Mouse (Mus musculus) ovary, adult 18-20 months (tissue): ENCODE data around the gene Asb18.

Experiments
- DNase-seq: peaks from one replicate; pipeline ENCODE4 v3.0.0; 2022; ENCODE audit warnings: low spot score, mixed read lengths

Gene Asb18

DNA sequence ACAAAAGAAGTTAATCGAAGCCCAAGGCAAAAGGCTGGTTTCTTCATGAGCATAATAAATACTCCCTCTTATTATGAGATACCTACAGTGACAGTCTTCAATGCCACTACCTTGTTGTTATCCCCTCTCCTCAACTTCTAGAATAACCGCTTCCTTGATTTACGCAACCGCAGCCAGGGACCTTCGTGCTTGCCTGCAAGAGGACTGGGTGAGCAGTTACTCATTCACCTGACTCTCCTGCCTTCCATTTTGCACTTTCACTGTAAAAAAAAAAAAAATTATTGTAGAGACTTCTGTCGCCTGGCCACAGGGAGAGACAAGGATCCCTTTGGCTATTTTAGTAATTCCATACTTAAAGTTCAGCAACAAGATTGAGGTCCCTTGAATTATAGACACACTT is 81.4 kb downstream of the Asb18 start:
- no peak for DNase-seq

- no peak for DNase-seq
Measured at GRCm38 (mm10) chr1:89932616-89933015, 81.8 kb downstream of the Asb18 start.

GRCm38 (mm10) chr1:89932021-89932423 is 82.4 kb downstream of the Asb18 start:
- DNase-seq, result no peak

DNA sequence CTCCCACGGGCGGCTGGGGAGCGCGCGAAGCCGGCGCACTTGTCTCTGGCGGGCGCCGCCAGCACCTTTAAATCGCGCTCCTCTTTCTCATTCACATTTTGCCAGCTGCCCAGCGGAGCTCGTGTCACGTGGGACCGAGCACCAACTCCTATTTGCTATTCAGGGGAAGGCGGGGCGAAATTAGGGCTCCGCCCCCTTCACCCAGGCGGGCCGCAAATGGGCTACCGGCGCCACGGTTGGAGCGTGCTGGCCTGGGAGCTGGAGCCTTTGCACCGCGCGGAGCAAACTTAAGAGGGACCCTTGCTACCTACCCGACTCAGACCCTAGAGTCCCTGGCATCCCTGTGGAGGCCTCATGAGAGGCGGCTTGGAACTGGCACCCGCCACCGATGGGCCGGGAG is 83.3 kb downstream of the Asb18 start, which contains the start of gene Gbx2:
Gene Gbx2, minus strand, starts transcription at position 60 of the 400 bp plus-strand sequence.
- DNase-seq, result no peak

DNA sequence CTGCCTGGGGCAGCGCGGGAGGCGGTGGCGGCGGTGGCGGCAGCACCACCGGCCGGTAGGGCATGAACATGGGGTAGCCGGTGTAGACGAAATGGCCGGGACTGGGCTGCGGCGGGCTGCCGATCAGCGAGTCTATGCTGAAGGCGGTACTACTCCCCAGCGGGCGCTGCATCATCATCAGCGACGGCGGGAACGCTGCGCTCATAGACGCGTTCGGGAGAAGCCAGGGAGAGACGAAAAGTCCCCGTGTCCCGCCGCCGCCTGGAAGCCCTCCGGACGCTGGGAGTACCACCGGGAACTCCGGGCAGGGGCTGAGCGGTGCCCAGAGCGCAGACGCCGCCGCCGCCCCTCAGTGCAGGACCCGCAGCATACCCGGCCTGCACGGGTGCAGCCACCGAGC is 83.9 kb downstream of the Asb18 start:
- no peak for DNase-seq

GRCm38 (mm10) chr1:89929721-89930505 is 84.6 kb downstream of the Asb18 start:
- no peak for DNase-seq

DNA sequence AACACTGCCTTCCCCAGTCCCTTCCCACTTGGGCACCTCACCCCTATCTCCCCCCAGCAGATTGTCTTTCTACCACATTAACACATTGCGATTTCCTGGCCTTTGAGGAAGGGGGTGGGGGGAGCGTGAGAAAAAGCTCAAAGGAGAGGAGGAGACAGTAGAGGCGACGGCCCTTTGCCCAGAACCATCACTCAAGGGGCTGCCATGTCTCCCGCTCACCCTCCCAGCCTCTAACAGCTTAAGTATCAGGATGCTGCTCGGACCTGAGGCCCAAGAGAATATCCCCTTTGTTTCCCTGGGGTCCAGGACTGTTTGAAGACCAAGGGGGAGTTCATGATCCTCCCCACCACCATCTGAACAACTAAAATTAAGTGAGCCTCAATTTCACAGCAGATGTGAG is 85.3 kb downstream of the Asb18 start:
- no peak for DNase-seq

DNA sequence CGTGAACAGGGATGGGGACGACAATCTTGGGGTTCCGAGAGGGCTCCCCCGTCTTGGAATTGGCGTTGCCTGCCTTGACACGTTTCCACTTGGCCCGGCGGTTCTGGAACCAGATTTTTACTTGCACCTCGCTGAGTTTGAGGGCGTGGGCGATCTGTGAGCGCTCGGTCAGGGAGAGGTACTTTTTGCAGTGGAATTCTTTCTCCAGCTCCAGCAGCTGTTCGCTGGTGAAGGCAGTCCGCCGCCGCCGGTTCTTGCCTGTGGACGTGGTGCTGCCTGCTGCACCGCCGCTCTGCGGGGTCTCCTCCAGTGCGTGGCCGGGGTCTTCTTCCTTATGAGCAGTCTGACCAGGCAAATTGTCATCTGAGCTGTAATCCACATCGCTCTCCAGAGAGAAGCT is 85.8 kb downstream of the Asb18 start:
- no peak for DNase-seq

GRCm38 (mm10) chr1:89927061-89927661 is 87.3 kb downstream of the Asb18 start:
- DNase-seq, result no peak

DNA sequence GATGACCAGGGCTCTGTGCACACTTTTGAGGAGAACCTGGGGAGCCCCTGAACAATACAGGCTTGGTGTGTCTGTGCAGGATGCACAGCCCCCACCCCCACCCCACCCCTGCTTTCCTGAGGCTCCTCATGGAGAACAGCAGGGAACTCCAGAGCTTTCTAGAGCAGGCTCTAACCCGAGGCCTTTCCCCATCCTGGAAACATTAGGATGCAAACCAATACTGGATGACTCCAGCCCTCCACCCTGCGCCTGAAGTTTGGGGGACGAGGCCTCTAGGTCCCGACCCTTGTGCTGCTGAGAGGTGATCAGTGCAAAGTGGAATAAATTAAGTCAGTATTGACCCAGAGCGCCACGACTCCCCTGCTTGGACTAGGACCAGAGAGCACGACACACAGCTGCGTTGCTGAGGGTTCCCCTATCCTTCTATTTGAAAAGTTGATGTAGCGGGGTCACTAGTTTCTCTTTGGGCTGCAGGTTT is 87.8 kb downstream of the Asb18 start:
- DNase-seq, result no peak

- no peak for DNase-seq
Measured at GRCm38 (mm10) chr1:89925501-89926190, 88.8 kb downstream of the Asb18 start.

- DNase-seq, result no peak
Measured at GRCm38 (mm10) chr1:89923642-89924020, 90.8 kb downstream of the Asb18 start.

DNA sequence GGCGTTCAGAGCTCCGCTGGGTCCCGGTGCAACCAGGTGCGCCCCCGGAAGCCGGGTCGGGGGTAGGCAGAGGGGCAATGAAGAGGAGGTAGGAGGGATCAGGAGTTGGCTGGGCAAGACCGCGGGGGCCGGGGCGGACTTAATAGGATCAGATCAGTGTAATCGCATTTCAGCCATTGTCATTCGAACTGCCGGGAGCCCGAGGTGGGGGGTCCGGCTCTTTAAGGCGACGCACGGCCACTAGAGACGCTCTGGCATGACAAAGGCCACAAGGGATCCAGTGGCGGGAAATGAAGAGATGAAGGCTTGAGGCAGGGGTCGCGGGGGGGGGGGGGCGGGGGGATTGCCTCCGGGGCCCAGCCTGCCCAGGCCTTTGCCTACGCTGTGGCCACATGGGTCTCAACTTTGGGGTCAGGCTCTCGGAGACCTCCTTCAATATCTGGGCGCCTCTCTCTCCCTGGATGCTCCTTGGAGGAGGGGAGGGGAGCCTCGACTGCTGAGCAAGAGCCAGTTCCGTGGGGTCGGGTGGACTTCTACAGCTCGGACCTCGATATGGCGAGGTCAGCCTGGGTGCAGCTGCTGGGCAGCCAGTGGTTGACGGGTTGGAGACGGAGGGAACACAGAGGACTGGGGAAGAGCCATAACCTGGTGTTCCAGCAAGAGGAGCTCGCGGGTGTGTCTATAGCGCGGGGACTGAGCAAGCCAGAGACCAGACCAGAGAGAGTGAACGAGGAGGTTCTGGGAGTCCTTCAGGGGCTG is 91.4 kb downstream of the Asb18 start:
- DNase-seq, result no peak

DNA sequence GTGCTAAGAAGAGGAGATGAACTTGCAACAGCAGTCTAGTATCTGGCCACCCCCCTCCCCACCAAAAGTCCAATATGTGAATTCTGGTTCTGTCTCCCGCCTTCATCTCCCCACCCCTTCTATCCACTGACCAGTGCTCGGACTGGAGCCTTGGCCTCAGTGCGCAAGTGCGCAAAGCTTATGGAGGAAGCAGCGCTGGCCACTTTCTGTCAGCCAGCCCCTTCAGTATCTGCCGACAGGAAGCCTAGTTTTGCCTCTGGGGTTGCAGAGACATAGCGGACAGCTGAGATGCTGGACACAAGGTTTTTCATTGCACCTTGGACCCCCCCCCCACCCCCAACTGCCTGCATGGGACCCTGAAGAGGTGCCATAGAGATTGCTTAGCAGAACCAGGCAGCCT is 92.2 kb downstream of the Asb18 start:
- no peak for DNase-seq

DNA sequence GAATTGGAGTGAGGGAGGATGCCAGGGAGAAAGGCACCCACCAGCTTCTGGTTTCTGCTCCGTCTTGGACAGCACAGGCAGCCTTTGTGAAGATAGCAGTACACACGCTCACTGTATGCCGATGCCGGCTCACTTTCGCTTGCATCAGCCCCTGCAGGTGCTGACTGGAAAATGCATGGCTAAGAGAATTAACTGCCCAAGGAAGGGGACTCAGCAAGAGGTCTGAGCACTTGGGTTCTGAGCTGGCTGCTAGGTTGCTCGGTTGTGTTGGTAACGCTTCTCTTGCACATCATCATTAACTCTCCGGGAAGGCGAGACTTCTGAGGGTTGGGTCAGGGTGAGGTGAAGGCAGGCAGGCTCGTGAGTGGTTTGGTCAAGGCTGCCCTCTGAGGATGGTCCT is 92.7 kb downstream of the Asb18 start:
- DNase-seq, result no peak

DNA sequence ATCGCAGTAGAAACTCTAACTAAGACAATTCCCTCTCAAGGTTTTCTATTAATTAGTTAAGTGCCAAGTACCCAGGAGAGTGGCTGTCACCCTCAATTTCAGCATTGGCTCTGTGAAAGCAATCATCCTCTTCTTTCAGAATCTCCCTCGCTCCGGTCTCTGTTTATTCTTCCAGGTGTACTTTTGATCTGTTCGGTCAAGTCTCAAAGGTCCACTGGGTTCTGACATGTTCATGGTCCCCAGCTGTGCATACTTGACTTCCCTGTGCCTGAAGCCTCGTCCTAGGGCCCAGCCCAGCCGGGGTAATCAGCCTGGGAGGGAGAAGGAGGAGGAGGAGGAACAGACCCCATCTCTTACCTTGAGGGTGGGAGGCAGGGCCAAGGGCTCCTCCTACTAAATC is 95.3 kb downstream of the Asb18 start:
- DNase-seq, result no peak

GRCm38 (mm10) chr1:89918111-89918510 is 96.4 kb downstream of the Asb18 start:
- DNase-seq, result no peak

GRCm38 (mm10) chr1:89913611-89914010 is 100.9 kb downstream of the Asb18 start:
- DNase-seq, result no peak

GRCm38 (mm10) chr1:89912392-89912791 is 102.1 kb downstream of the Asb18 start:
- no peak for DNase-seq

GRCm38 (mm10) chr1:89909796-89910195 is 104.7 kb downstream of the Asb18 start:
- DNase-seq, result no peak

DNA sequence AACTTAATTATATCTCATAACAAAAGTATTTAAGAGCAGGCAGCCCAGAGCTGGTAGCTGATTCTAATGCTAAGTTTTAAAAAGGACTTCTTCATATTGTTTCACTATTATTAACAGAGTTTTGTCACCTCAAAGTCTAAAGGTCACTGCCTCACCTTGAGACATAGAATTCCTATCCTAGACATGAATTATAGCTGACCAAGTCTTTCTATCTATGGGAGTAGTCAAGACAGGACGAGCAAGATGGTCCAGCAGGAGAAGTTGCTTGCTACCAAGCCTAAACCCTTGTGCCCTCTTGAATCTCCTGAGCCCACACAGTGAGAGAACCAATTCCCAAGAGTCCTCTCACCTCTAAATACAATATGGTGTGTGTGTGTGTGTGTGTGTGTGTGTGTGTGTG is 111.8 kb downstream of the Asb18 start:
- no peak for DNase-seq

DNA sequence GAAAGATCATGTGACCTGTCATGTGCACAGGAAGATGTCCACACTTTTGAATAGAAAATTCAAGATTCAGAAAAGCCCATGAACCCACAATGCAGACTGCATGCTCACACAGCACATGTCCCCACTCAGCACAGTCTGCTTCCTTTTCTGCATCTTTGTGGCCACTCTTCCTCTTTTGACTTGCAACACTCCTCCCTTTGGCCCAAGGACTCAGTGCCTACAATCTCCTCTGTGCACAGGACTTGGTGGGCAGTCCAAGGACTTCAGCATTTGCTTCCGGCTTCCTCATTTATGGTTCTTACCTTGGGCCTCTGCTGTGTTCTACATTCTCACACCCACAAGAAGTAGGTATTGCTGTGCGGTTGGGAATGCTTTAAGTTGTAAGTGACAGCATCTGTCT is 112.2 kb downstream of the Asb18 start:
- no peak for DNase-seq
